Mouse (Mus musculus) cerebellum, postnatal 10 days (tissue): ENCODE measurements around the gene Hinfp.
"Not testable (repeated sequence)": the region's sequence is repeated elsewhere in the genome, so short reads cannot be mapped to it uniquely, and the experiment has no call there.

Experiments used
- DNase-seq, 2 experiments: peaks; one replicate each; pipeline ENCODE4 v3.0.0; 2021; ENCODE audit warnings: mixed read lengths in 2 of 2

Gene Hinfp

DNA sequence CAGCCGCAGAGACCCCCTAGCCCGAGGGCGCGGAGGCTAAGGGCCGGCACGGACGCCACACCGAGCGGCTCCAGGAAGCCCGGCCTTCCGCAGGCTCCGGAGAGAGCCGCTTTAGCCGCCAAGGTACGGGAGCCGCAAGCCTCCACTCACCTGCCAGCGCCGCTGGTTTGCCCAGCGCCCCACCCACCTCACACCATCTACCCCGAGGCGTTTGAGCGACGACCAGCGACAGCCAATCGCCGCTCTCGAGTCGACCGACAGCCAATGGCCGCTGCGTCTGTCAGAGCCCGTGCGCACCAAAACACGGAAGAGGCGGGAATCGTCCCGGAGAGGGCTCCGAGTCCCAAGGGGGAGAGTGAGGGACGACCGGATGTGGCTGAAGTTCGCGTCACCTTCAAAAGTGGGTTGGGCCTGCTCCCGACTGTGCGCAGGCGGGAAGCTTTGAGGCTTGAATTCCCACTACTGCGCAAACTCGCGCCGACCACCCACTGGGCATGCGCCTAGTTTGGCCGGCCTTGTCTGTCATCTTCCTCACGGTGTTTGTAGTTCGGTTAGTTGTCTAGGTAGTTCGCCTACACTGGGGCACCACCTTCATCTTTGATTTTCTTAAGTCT is at the start of gene Hinfp:
Hinfp (minus strand) TSS at position 206 of the 614 bp plus-strand sequence.
- DNase-seq = peak; percentile 97 to 99

DNA sequence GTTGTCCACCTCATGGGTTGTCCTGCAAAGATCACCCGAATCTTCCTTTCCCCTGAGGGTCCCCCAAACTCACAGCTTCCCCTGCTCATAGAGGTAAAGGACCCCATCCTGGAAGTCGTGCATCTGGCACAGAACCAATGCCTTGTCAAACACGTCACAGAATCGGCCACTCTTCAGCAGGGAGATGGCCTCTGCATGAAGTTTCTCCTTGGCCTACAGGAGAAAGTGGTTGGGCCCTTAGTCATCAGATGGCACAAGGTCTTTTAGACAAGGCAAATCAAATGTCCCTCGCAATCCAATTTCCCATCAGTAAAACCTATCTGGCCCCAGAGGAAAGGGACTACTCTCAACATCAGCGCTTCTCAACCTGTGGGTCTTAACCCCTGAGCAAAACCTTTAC is 47.7 kb upstream of the Hinfp start:
- DNase-seq = no peak

DNA sequence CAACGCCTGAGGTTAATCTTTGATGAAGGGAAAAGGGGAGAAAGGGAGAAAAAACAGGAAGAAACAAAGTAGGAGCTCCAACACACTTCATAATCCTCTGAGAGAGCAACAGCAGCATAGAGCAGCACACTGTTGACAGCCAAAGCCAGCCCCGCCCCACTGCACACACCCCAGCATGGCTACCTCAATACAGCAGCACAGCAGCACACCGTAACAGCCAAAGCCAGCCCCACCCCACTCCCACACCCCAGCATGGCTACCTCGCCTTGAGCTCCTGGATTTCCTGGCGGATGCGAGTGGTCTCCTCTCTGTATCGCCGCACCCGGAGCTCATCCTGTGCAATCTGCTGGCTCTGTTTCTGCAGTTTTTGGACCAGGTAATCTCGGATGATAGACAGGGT is 46.9 kb upstream of the Hinfp start:
- DNase-seq = no peak

DNA sequence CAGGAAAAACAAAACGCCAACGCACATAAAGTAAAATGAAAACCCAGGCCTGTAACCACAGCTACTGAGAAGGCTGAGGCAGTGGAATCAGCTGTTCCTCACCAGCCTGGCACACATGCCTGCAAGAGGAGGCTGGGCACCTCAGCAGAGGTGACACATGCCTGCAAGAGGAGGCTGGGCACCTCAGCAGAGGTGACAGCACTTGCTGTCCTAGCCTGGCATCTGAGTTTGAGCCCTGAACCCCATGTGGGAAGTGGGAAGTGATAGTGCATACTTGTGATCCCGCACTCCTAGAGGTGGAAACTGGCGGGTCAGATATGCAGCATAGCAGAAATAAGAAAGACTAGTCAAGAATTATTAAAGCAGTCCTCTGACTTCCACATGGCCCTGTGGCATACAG is 45.9 kb upstream of the Hinfp start:
- DNase-seq = no peak

DNA sequence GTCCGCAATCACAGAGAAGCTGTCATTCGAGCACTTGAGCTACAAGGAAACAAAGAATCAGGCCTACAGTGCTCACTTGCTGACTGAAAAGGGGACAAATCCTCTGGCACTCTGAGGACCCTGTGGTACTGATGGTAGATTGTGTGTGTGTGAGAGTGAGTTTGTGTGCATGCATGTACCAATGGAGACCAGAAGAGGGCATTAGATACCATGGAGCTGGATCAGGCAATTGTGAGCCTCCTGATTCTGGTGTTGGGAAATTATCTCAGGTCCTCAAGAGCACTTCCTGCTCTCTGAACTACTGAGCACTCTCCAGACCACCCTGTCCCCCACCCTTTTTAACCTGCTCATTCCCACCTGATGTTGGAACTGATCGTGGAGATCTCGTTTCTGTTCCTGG is 43.1 kb upstream of the Hinfp start:
- no peak for DNase-seq

DNA sequence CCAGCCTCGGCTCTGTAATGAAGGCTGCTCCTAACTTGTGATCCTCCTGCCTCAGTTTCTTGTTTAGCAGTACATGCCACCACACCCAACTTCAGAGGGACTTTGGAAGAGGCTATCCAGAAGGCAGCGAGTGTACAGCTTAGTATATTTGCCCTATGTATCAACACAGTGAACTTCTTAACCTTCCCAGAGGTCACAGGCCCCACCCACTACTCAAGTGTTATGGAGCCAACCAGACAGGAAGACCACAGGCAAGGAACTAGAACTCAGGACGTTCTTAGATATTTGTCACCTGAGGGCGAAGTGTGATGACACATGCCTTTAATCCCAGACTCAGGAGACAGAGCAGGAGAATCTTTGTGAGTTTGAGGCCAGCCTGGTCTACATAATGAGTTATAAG is 42.1 kb upstream of the Hinfp start:
- DNase-seq = no peak

DNA sequence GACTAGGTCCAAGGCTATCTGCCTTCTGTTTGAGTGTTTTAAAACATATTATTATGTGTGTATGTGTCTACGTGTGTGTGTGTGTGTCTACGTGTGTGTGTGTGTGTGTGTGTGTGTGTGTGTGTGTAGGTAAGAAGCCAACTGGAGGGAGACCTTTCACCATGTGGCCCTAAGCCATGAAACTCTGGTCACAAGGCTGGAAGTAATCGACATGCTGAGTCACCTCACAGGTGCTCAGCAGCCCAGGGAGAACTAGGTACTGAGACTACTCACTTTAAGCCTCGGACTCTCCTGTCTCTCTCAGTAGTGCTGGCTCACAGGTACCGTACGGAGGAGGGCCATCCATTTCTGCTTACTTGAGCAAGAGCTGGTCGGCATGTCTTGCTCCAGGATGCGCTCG is 41.7 kb upstream of the Hinfp start:
- DNase-seq = no peak

DNA sequence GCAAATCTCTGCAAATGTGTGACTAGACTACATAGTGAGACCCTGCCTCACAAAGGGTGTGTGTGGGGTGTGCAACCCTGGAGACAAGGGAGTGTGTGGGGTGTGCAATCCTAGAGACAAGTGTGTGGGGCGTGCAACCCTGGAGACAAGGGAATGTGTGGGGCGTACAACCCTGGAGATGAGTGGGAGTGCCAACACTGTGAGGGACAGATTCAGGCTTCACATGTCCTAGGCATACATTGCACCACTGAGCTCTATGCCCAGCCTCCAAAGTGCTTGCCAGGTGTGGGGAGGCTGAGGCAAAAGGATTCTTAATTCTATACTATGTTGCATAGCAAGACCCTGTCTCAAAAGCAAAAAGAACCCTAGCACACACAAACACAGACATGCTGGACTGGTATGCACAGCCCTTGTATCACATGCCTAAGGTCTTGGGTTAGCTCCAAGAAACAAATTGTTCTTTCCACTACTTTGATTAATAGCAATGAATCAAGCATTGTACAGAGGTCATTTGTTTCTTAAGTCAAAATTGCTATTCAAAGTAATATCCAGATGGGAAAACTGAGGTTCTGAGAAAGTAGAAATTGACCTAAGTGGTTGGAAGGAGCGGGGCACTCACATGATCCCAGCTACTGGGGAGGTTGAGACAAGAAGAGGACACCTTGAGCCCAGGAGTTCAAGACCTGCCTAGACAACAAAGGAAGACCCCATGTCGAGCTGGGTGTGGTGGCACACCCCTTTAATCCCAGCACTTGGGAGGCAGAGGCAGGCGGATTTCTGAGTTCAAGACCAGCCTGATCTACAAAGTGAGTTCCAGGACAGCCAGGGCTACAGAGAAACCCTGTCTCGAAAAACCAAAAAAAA is 40.3 kb upstream of the Hinfp start:
- no peak for DNase-seq

DNA sequence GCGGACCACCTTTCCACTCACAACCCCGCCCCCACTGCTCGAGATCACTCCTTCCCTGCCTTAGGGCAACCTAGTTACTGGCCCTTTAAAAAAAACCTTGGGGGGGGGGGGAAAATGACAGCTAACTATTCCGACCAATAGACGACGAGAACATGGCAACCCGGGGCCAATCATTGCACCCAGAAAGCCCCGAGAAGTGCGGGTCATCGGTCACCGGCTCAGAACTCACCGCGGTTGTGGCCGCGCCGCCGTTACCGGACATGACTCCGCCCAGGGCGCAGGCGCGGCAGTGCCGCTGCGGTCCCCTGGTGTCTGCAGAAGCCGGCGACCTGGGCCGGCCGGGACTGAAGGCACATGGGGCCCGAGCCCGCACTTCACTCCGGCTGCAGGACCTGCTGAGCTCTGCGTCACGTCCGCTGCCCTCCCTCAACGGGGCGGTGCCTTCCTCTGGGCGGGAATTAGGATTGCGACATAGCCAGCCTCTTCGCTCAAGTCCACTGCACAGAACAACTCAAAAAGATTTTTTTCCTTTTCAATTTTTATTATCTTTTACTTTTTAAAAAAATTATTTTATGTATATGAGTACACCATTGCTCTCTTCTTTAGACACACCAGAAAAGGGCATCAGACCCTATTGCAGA is 38.4 kb upstream of the Hinfp start, which contains the start of gene Hmbs:
Hmbs (minus strand) TSS at position 448 of the 641 bp plus-strand sequence.
- peak; percentile 92 to 93 for DNase-seq

DNA sequence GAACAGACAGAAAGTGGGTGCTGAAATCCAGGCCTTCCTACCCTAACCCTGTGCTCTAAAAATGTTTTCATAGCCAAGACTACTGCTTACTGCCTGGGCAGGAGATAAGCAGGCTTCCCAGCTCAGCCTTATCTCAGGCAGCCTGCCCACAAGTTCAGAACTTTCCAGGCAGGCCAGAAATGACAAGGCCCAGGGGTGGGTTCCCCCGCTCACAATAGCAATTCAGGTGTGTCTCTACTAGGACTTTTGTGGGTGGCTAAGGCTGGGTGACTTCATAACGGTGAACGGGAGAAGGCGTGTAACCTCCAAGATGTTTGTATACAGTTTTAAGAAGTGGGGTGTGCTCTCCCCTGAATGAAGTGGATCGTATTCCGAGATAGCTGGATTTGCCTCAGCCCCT is 37.8 kb upstream of the Hinfp start:
- no peak for DNase-seq

DNA sequence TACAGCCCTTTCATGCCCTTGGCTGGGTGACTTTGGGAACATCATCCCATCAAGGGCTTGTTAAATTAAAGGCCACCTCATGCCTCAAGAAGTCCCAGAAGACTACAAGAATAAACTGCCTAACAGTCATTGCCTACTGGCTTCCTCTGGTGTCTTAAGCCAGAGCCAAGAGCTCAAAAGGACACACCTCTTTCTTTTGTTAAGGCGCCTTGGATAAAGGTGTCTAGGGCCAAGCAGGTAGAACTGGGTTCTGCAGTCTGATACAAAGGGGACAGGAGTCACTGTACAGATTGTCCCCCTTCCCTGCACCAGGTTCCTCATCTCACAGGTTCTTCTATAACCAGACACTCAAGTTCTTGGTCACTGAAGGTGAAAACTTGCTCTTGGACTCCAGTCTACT is 37.1 kb upstream of the Hinfp start:
- no peak for DNase-seq

DNA sequence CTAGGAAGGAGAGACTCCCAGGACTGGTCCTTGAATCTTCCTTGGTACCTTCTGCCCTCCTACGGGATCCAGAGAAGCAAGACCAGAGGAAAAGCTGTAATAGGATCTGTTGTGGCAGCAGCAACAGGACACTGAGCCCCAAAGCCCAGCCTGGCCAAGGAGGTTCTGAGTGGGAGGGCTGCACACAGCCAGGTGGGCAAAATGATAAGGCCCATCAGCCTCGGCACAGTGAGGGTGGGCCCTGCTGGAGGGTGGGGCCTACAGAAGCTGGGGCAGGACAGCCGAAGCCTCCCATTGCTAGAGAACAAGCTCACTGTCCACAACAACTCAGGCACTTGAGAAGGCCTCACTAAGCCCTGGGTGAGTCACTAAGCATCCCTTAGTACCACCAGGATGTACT is 36.7 kb upstream of the Hinfp start:
- DNase-seq = no peak

DNA sequence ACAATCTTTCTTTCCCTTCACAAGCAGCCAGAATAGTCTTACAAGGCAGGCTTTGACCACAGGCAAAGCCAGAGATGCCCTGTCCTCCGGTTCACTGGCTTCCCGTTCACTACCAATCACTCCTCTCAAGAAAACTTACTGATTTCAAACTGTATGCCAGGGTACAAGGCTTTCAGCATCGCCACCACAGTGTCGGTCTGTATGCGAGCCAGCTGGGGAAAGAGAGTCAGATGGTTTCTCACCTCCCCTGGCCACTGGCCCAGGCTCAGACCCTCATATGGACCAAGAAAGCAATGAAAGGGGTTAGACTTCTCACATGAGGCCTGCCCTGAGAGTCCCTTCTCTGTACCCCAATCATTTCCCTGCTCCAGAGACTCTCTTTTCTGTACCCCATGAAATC is 36.0 kb upstream of the Hinfp start:
- no peak for DNase-seq

DNA sequence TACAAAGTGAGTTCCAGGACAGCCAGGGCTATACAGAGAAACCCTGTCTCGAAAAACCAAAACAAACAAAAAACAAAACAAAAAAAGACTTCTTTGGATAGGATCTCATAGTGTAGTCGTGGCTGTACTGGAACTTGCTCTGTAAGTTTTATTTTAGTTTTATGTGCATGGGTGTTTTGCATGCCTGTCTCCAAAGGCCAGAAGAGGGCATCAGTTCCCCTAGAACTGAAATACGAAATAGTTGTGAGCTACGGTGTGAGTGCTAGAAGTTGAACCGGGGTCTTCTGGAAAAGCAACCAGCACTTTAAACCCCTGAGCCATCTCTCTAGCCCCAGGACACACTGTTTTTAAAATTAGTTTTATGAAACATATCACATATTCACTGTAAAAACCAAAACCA is 33.1 kb upstream of the Hinfp start:
- no peak for DNase-seq

DNA sequence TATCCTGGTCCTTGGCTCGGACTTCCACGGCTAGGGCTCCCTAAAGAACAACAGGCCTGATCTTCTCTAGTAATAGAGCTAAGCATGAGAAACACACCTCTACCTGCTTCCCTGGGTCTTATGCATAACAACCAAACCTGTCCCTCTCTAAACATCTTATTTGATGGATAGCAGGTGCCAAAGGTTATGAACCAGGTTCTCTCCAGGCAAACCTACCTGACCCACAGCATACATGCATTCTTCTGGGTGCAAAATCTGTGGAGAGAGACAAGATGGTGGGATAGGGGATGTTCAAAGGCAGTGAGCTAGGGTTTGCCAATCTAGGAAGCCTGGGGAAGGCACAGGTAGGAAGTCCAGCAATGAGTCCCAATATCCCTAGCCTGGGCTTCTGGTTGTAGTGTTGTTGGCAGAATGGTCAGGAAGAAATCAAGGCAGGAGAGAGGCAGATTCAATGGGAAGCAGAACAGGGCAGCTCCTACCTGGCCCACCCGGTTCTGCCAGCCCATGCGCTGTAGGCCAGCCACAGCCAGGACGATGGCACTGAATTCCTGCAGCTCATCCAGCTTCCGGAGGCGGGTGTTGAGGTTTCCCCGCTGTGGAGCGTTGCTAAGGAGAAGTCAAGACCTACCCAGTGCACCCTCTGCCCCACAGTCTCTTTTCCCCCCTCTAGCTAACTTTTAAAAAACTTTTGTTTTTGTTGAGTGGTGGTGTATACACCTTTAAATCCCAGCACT is 32.1 kb upstream of the Hinfp start:
- DNase-seq = no peak

DNA sequence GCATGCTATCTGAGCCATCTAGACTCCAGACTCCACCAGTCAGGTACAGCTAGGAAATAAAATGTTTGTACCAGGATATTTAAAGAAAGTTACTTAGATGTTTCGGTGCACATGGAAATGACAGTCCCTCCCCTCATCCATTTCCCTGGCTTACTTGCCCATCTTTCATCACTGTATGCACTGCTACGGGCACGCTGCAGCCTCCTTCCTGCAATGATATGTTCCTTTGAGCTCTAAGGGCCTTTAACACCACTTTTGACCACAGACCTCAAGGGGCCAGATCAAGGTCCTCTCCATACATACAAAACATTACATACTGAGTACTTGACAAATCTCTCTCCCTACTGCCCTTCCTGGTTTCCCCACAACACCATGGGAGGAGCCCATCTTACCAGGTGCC is 31.5 kb upstream of the Hinfp start:
- DNase-seq = no peak

DNA sequence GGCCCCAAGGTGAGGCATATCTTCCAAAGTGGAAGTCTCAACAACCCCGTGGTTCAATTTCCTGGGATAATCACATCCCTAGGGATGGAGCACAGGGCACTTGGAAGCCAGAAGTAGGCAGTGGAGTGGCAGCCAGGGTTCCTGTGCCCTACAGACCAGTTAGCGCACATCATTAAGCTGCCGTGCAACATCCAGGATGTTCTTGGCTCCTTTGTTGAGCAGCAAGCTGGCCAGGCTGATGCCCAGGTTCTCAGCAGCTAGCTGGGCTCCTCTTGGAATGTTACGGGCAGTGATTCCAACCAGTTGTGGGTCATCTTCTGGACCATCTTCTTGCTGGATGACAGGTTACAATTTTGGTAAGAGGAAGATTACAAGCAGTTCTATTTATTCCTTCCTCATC is 31.0 kb upstream of the Hinfp start:
- not testable (repeated sequence) for DNase-seq

DNA sequence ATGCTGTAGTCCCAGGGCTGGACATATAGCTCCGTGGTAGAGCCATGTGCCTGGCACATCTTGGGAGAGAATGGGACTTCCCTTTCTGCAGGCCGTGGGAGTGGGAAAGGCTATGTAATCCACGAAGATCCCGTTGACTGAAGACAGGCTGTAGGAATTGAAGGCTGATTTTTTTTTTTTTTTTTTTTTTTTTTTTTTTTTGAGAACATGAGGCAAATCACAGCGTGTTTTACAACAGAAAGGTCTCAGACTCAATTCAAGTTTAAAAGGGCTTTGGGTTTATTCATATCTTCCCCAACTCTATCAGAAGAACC is 30.6 kb upstream of the Hinfp start:
- DNase-seq = no peak

DNA sequence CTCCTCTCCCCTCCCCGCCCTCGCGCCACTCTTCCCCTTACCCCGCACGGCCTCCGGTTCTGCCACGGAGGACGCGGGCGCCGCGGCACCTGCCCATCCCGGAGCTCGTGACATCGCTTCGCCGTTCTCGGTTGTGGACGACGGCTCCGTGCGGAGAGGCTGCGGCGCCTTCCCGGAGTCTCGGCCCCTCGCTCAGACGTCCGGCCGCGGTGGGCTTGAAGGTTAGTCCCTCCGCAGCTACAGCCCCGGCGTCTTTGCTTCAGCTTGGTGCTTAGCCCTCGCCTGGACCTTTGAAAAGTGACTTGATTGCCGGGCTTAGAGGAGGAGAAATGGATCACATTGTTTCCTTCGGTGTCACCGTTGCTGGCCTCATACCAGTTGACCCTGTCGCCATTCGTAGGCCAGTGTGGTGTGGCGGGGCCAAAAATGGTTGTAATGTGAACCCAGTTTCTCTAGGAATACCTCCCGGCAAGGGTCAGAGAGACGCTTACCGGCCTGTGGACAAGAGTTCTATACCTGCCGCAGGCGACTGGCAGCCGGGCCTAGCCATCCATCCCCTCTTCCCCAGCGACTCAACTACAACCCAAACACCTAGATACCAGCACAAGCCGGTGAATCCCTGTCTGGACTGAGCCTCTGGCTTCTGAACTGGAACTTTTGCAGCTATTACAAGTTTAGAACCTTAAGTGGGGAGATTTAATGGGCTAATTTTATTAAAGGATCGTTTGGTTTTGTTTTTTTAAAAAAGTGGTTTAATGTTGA is 30.0 kb upstream of the Hinfp start:
- DNase-seq = peak in 1 of 2 experiments; percentile 48

DNA sequence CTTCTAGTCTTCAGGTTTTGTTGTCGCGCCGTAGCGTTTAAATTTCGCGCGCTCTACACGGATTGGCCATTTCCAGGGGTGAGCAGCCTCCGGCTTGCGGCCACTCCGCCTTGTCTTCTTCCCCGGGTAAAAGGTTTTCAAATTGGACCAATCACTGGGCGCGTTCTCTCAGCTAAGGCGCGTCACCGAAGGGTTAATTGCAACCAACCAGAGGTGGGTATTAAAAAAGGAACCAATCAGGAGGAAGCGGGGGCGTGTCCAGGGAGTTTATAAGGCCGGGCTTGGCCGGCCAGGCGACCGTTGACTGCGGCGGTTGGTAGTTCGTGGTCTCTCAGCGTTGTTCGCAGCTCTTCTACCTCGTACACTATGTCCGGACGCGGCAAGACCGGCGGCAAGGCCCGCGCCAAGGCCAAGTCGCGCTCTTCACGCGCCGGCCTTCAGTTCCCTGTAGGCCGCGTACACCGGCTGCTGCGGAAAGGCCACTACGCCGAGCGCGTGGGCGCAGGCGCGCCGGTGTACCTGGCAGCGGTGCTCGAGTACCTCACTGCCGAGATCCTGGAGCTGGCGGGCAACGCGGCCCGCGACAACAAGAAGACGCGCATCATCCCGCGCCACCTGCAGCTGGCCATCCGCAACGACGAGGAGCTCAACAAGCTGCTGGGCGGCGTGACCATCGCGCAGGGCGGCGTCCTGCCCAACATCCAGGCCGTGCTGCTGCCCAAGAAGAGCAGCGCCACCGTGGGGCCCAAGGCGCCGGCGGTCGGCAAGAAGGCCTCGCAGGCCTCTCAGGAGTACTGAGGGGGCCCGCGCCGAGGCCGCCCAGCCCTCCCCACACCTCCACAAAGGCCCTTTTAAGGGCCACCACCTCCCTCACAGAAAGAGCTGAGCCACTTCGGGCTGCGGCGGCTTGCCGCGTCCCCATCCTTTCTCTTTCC is 29.2 kb upstream of the Hinfp start, which contains the start of gene H2afx:
H2afx (plus strand) TSS at position 299 of the 935 bp plus-strand sequence.
- DNase-seq = peak; percentile 99

DNA sequence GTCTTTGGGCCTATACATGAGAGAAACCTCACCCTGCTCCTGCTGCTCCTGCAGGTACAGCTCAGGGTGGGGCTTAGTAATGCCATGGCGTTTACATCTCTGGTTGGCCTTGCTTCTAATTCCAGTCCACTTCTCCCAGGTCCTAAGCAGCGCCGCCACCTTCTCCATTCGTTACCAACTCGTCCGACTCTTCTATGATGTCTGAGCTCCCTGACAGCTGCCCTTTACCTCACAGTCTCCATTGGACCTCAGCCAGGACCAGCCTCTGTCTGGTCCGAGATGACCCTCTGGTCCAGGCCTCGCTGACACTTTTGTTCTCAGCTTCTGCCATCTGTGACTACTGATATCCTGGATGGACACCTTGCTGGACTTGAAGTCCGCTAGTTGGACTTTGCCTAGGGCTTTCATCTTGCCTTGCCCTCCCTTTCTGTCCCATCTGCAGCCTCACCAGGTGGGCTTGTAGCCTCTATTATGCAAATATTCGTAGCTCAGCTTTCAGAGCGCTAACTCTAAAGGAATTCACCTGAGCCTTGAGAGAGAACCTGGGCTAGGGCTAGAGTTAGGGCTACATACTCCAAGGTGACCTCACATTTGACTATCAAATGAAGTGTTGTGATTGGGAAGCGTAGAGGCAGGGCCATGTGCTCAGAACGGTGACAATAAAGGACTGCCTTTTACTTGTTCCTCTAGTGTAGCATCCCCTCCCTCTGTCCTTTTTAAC is 27.6 kb upstream of the Hinfp start:
- DNase-seq = peak in 1 of 2 experiments; percentile 31
